Mouse (Mus musculus): Measurements from ENCODE around the gene Rpl22. TPM values are rescaled to one million over a fixed set of nuclear protein-coding genes. Genes with fewer than 3 reads are reported as not detected.

Gene Rpl22
- total and polyA plus RNA-seq, 2 experiments, result 22.2 to 199 TPM

DNA sequence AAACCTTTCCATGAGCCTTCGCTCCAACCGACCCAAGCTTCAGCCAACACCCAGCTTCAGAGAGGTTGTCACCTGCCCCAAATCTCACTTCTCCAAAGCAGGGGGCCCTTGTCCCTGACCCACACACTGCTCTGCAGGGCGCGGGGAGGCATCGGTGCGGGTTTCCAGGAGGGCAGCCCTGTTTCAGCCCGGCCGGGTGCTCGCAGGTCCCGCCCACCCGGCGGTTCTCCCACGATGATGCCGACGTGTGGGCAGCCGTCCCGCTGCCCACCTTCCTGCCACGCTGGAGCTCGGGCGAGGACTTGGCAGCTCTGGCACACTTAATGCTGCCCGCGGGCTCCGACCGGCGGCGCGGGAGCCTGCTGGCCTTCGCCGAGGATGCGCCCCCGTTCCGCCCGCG, 42.8 kb upstream of the Rpl22 start:
- no peak for TF ChIP-seq CTCF (IDR thresholded peaks at IDR 0.05; ENCODE audit: low read depth, low read length)
- Histone ChIP-seq H3K27ac (replicated peaks; ENCODE audit: insufficient read depth, low read depth, low read length) (no peak overlapping the region), H3K79me2 (ENCODE audit: control insufficient read depth, insufficient read depth, low read length) (no peaks in the 10 kb centered on the region), H3K4me3 (ENCODE audit: insufficient read depth, low read depth, low read length) (no peak overlapping the region; the same call in 1 of the 2 replicates), H3K36me3 (ENCODE audit: control insufficient read depth, insufficient read depth, low read length) (no peaks in the 10 kb centered on the region), H3K9ac (ENCODE audit: low read depth, low read length) (no peak overlapping the region), H3K4me1 (ENCODE audit: control insufficient read depth, insufficient read depth, low read length) (no peaks in the 10 kb centered on the region; the same call in 1 of the 2 replicates), H3K27me3 (ENCODE audit: control insufficient read depth, insufficient read depth, low read length) (peaks cover 25% of the 10 kb centered on the region)
- 24% methylated on average over 34 of the region's 34 CpGs for WGBS
- no peak for DNase-seq (ENCODE audit: extremely low read depth, low read depth, low spot score)

DNA sequence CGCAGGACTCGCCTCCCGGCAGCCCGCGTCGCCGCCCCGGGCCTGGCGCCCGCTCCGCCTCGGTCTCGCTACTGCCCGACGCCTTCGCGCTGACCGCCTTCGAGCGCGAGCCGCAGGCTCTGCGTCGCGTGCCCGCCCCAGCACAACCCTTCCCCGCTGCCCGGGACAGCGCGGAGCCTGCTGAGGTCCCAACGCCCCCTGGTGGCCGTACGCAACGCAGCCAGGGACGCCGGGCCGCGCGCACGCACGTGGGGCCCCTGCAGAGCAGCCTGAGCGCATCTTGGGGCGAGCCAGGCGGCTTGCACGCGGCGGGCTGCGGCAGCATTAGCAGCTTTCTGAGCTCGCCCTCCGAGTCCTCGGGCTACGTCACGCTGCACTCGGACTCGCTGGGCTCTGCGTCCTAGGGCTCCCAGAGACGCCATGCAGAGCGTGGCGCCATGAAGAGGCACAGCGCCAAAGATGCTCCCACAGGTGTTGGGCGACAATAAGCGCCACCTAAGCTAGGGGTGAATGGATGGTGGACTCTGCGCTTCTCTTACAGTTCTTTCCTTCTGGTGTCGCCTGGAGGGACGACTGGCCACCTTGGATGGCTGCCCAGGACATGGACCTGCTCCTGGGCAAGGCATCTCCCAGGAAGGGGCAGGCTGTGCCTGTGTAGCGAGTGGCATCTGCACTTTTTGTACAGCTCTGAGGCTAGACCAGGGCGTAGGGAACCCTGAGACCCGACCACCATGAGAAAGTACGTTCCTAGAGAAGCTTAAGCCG, 42.2 kb upstream of the Rpl22 start:
- TF ChIP-seq POLR2A (IDR thresholded peaks at IDR 0.05; ENCODE audit: extremely low read depth, insufficient read depth, low read length), result no peak
- TF ChIP-seq CTCF (IDR thresholded peaks at IDR 0.05; ENCODE audit: low read depth, low read length), result peak; percentile 85
- WGBS, result 7% methylated on average over 69 of the region's 70 CpGs
- peak overlapping the region; percentile 32; the same call in 1 of the 2 replicates for H3K9ac ChIP-seq (ENCODE audit: low read depth, low read length)

DNA sequence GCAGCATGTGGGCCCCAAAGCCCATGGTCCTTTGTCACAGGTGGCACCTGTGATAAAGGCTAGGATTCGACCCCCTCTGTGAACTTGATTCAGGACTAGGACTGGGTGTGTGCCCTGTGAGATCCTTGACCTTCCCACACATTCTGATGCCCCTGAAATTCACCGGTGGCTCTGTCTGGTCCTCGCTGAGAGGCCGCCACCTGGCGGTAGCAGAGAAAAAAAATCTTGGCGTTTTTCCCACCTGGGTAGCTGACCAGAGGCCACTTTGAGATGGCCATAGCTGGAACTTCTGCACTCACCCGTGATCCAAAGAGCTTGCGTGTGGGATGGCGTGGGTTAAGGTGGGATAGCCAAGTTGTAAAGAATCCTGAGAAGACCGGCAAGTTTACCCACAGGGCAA, 40.0 kb upstream of the Rpl22 start:
- Histone ChIP-seq H3K27me3 (ENCODE audit: control insufficient read depth, insufficient read depth, low read length) (peaks cover 30% of the 10 kb centered on the region), H3K4me3 (ENCODE audit: insufficient read depth, low read depth, low read length) (no peak overlapping the region), H3K9ac (ENCODE audit: low read depth, low read length) (no peak overlapping the region), H3K4me1 (ENCODE audit: control insufficient read depth, insufficient read depth, low read length) (no peaks in the 10 kb centered on the region; the same call in 1 of the 2 replicates), H3K79me2 (ENCODE audit: control insufficient read depth, insufficient read depth, low read length) (no peaks in the 10 kb centered on the region), H3K36me3 (ENCODE audit: control insufficient read depth, insufficient read depth, low read length) (no peaks in the 10 kb centered on the region), H3K27ac (replicated peaks; ENCODE audit: insufficient read depth, low read depth, low read length) (no peak overlapping the region)
- DNase-seq (ENCODE audit: extremely low read depth, low read depth, low spot score), result peak; percentile 55
- peak; percentile 80 for TF ChIP-seq CTCF (IDR thresholded peaks at IDR 0.05; ENCODE audit: low read depth, low read length)
- TF ChIP-seq POLR2A (IDR thresholded peaks at IDR 0.05; ENCODE audit: extremely low read depth, insufficient read depth, low read length), result no peak
- WGBS, result 2% methylated on average over 10 of the region's 10 CpGs

More for the DNA sequence above, 42.2 kb upstream of the Rpl22 start:
- Histone ChIP-seq H3K27ac (replicated peaks; ENCODE audit: insufficient read depth, low read depth, low read length) (no peak overlapping the region), H3K27me3 (ENCODE audit: control insufficient read depth, insufficient read depth, low read length) (peaks cover 25% of the 10 kb centered on the region), H3K79me2 (ENCODE audit: control insufficient read depth, insufficient read depth, low read length) (no peaks in the 10 kb centered on the region), H3K4me1 (ENCODE audit: control insufficient read depth, insufficient read depth, low read length) (no peaks in the 10 kb centered on the region; the same call in 1 of the 2 replicates), H3K36me3 (ENCODE audit: control insufficient read depth, insufficient read depth, low read length) (no peaks in the 10 kb centered on the region), H3K4me3 (ENCODE audit: insufficient read depth, low read depth, low read length) (peak overlapping the region; percentile 18; the same call in 1 of the 2 replicates)
- DNase-seq (ENCODE audit: extremely low read depth, low read depth, low spot score), result peak; percentile 30

DNA sequence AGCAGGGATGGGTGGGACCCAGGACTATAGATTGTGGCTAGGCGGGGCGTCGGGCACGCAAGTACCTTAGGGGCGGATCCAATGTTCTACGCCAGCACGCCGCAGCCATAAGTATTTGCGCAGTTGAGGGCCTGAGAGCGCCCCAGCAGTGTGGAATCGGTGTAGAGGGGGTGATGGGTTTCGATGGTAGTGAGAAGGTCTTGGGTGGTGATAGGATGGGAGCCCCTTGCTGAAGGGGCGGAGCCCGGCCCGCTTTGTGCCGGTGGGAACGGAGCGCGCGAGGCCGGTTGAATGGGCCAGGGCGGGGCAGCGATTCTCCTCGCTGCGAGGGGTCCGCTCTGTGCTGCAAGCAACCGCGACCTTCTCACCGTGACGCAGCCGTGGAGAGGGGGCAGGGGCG, 39.4 kb upstream of the Rpl22 start:
- Histone ChIP-seq H3K4me3 (ENCODE audit: insufficient read depth, low read depth, low read length) (no peak overlapping the region), H3K4me1 (ENCODE audit: control insufficient read depth, insufficient read depth, low read length) (no peaks in the 10 kb centered on the region; the same call in 1 of the 2 replicates), H3K9ac (ENCODE audit: low read depth, low read length) (no peak overlapping the region), H3K79me2 (ENCODE audit: control insufficient read depth, insufficient read depth, low read length) (no peaks in the 10 kb centered on the region), H3K36me3 (ENCODE audit: control insufficient read depth, insufficient read depth, low read length) (no peaks in the 10 kb centered on the region), H3K27me3 (ENCODE audit: control insufficient read depth, insufficient read depth, low read length) (peaks cover 35% of the 10 kb centered on the region), H3K27ac (replicated peaks; ENCODE audit: insufficient read depth, low read depth, low read length) (no peak overlapping the region)
- TF ChIP-seq POLR2A (IDR thresholded peaks at IDR 0.05; ENCODE audit: extremely low read depth, insufficient read depth, low read length) (no peak), CTCF (IDR thresholded peaks at IDR 0.05; ENCODE audit: low read depth, low read length) (no peak)
- no peak for DNase-seq (ENCODE audit: extremely low read depth, low read depth, low spot score)
- 12% methylated on average over 32 of the region's 32 CpGs for WGBS

DNA sequence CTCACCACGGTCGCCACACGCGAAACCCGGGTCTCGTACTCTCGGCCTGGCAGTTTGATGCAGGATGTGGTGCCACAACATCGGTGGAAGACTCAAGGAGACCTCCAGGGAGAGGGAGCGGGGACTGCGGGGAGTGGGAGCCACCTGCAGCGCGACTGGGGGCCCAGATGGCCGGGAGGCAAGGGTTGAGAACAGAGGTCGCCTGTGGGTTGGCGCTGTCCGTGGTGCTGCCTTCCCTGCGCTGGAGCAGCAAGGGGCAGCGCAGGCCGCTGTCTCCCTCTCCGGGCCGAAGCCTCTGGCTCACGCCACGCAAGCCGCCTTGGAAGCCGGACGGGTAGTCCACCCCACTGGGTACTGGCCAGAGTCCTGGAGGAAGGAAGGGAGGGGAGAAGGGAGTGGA, 38.7 kb upstream of the Rpl22 start:
- WGBS, result 10% methylated on average over 26 of the region's 26 CpGs
- Histone ChIP-seq H3K4me3 (ENCODE audit: insufficient read depth, low read depth, low read length) (no peak overlapping the region), H3K4me1 (ENCODE audit: control insufficient read depth, insufficient read depth, low read length) (no peaks in the 10 kb centered on the region; the same call in 1 of the 2 replicates), H3K79me2 (ENCODE audit: control insufficient read depth, insufficient read depth, low read length) (no peaks in the 10 kb centered on the region), H3K36me3 (ENCODE audit: control insufficient read depth, insufficient read depth, low read length) (no peaks in the 10 kb centered on the region), H3K27me3 (ENCODE audit: control insufficient read depth, insufficient read depth, low read length) (peaks cover 28% of the 10 kb centered on the region), H3K27ac (replicated peaks; ENCODE audit: insufficient read depth, low read depth, low read length) (no peak overlapping the region), H3K9ac (ENCODE audit: low read depth, low read length) (no peak overlapping the region)
- TF ChIP-seq CTCF (IDR thresholded peaks at IDR 0.05; ENCODE audit: low read depth, low read length) (no peak), POLR2A (IDR thresholded peaks at IDR 0.05; ENCODE audit: extremely low read depth, insufficient read depth, low read length) (no peak)
- DNase-seq (ENCODE audit: extremely low read depth, low read depth, low spot score), result no peak
